Mouse (Mus musculus): Measurements from ENCODE around the gene Fam129b. TPM values are rescaled to one million over a fixed set of nuclear protein-coding genes. Genes with fewer than 3 reads are reported as not detected.
A peak's percentile ranks its signal among the peaks of the same experiment; 100 is the strongest.

The Fam129b gene
- total and polyA plus RNA-seq, 3 experiments = 0.26 to 0.55 (median 0.50) TPM

DNA sequence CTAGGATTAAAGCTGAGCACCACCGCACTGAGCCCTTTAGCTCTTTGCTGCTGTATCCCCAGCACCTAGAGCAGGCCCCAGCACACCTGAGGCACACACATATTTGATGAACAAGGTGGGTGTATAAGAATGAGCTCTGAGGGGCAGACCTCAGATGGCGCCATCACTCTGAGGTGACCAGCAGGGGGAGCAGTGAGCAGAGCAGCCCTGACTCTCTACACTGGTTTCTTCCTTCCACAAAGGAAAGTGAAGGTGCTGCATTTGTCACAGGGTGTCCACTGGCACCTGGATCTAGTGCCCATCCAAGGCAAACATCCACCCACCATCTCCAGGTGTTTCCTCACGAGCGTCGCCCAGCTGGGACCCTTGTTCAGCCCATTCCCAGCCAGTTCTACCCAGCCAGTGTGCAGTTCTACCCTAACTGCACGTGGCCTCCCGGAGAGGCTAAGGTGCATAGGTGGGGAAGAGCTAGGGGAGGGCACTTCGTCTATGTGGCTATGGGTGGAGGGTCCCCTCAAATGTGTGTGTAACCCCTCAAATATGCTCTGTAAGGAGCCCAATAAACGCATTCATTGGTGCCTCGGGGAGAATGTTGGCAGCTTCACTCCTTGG lies 16.8 kb upstream of the Fam129b start:
- Histone ChIP-seq H3K9me3 (replicated peaks; ENCODE audit: low read length) (no peaks in the 10 kb centered on the region), H3K27ac (ENCODE audit: insufficient read depth, low read depth) (no peak overlapping the region), H3K4me3 (replicated peaks in 1 of 3; ENCODE audit: low read depth in 2 of 3, low read length in 2 of 3, poor library complexity in 1 of 3) (no peak overlapping the region), H3K9ac (ENCODE audit: insufficient read depth, low read depth) (no peak overlapping the region), H3K79me2 (replicated peaks; ENCODE audit: control insufficient read depth, extremely low read depth, insufficient read depth, poor library complexity, severe bottlenecking) (no peaks in the 10 kb centered on the region), H3K4me1 (ENCODE audit: control insufficient read depth in 1 of 2, insufficient read depth in 2 of 2) (peaks cover 3% of the 10 kb centered on the region in 2 experiments; a peak in 3 of 4 replicates), H3K27me3 (replicated peaks) (no peaks in the 10 kb centered on the region), H3K4me2 (ENCODE audit: insufficient read depth, low read depth, poor library complexity, severe bottlenecking) (no peak overlapping the region), H3K36me3 (replicated peaks in 1 of 2; ENCODE audit: control insufficient read depth in 1 of 2, insufficient read depth in 1 of 2, low read length in 1 of 2) (no peaks in the 10 kb centered on the region)
- TF ChIP-seq E2F4 (IDR thresholded peaks at IDR 0.05; ENCODE audit: insufficient replicate concordance, low read depth, low read length) (peak; percentile 73; the same call in 1 of the 2 replicates), TCF12 (IDR thresholded peaks at IDR 0.05; ENCODE audit: low read depth, low read length) (no peak), PAX5 (IDR thresholded peaks at IDR 0.05; ENCODE audit: low read length) (no peak), ZC3H11A (IDR thresholded peaks at IDR 0.05; ENCODE audit: low read depth, low read length) (no peak), SMC3 (IDR thresholded peaks at IDR 0.05; ENCODE audit: low read depth, low read length) (peak; percentile 39), ELF1 (IDR thresholded peaks at IDR 0.05; ENCODE audit: low read depth, low read length) (no peak), USF1 (IDR thresholded peaks at IDR 0.05; ENCODE audit: low read depth, low read length) (no peak), CTCF (conservative IDR thresholded peaks at IDR 0.05 in 1 of 2, IDR thresholded peaks at IDR 0.05 in 1 of 2; ENCODE audit: low read depth in 2 of 2, low read length in 2 of 2) (peak; percentile 77 to 80), RAD21 (IDR thresholded peaks at IDR 0.05; ENCODE audit: low read depth, low read length) (peak; percentile 6)
- DNase-seq (ENCODE audit: extremely low read depth) = peak; percentile 63
- in situ Hi-C loops (cut with MboI; ENCODE audit: low pct_ligation_motif_present, low pct_unique_long_range_greater_than_20kb, low sequenced_read_pairs) (no loop called here), dilution Hi-C loops (cut with MboI; ENCODE audit: extremely low pct_ligation_motif_present, extremely low pct_unique_long_range_greater_than_20kb, low sequenced_read_pairs) (no loop called here)

- no peaks in the 10 kb centered on the region for H3K9me3 ChIP-seq (replicated peaks; ENCODE audit: low read length)
- dilution Hi-C loops (cut with MboI; ENCODE audit: extremely low pct_ligation_motif_present, extremely low pct_unique_long_range_greater_than_20kb, low sequenced_read_pairs) = no loop called here
- H3K9ac ChIP-seq (ENCODE audit: insufficient read depth, low read depth) = no peak overlapping the region
- H3K27ac ChIP-seq (ENCODE audit: insufficient read depth, low read depth) = no peak overlapping the region
- H3K4me3 ChIP-seq (replicated peaks in 1 of 3; ENCODE audit: low read depth in 2 of 3, low read length in 2 of 3, poor library complexity in 1 of 3) = no peak overlapping the region
- in situ Hi-C loops (cut with MboI; ENCODE audit: low pct_ligation_motif_present, low pct_unique_long_range_greater_than_20kb, low sequenced_read_pairs) = no loop called here
- H3K4me1 ChIP-seq (ENCODE audit: control insufficient read depth in 1 of 2, insufficient read depth in 2 of 2) = peaks cover 3% of the 10 kb centered on the region in 2 experiments; a peak in 3 of 4 replicates
- no peak for DNase-seq (ENCODE audit: extremely low read depth)
- no peaks in the 10 kb centered on the region for H3K79me2 ChIP-seq (replicated peaks; ENCODE audit: control insufficient read depth, extremely low read depth, insufficient read depth, poor library complexity, severe bottlenecking)
- no peak overlapping the region for H3K4me2 ChIP-seq (ENCODE audit: insufficient read depth, low read depth, poor library complexity, severe bottlenecking)
- H3K27me3 ChIP-seq (replicated peaks) = no peaks in the 10 kb centered on the region
- no peaks in the 10 kb centered on the region for H3K36me3 ChIP-seq (replicated peaks in 1 of 2; ENCODE audit: control insufficient read depth in 1 of 2, insufficient read depth in 1 of 2, low read length in 1 of 2)
- no peak for TF ChIP-seq E2F4 (IDR thresholded peaks at IDR 0.05; ENCODE audit: insufficient replicate concordance, low read depth, low read length)
- TF ChIP-seq MYC (IDR thresholded peaks at IDR 0.05; ENCODE audit: low read depth, low read length) = no peak
- no peak for TF ChIP-seq SMC3 (IDR thresholded peaks at IDR 0.05; ENCODE audit: low read depth, low read length)
These were observed 16.3 kb upstream of the Fam129b start for GRCm38 (mm10) chr2:32859622-32860012.

- TF ChIP-seq SIN3A (IDR thresholded peaks at IDR 0.05; ENCODE audit: low read length) (no peak), RCOR1 (conservative IDR thresholded peaks at IDR 0.05; ENCODE audit: low read depth, low read length) (no peak), SMC3 (IDR thresholded peaks at IDR 0.05; ENCODE audit: low read depth, low read length) (no peak)
- DNase-seq (ENCODE audit: extremely low read depth) = no peak
- dilution Hi-C loops (cut with MboI; ENCODE audit: extremely low pct_ligation_motif_present, extremely low pct_unique_long_range_greater_than_20kb, low sequenced_read_pairs) = no loop called here
- Histone ChIP-seq H3K4me2 (ENCODE audit: insufficient read depth, low read depth, poor library complexity, severe bottlenecking) (no peak overlapping the region), H3K79me2 (replicated peaks; ENCODE audit: control insufficient read depth, extremely low read depth, insufficient read depth, poor library complexity, severe bottlenecking) (no peaks in the 10 kb centered on the region), H3K4me3 (replicated peaks in 1 of 3; ENCODE audit: low read depth in 2 of 3, low read length in 2 of 3, poor library complexity in 1 of 3) (no peak overlapping the region), H3K27ac (ENCODE audit: insufficient read depth, low read depth) (no peak overlapping the region), H3K9me3 (replicated peaks; ENCODE audit: low read length) (no peaks in the 10 kb centered on the region), H3K36me3 (replicated peaks in 1 of 2; ENCODE audit: control insufficient read depth in 1 of 2, insufficient read depth in 1 of 2, low read length in 1 of 2) (no peaks in the 10 kb centered on the region), H3K27me3 (replicated peaks) (no peaks in the 10 kb centered on the region), H3K4me1 (ENCODE audit: control insufficient read depth in 1 of 2, insufficient read depth in 2 of 2) (peaks cover 3% of the 10 kb centered on the region in 2 experiments; a peak in 3 of 4 replicates), H3K9ac (ENCODE audit: insufficient read depth, low read depth) (no peak overlapping the region)
- in situ Hi-C loops (cut with MboI; ENCODE audit: low pct_ligation_motif_present, low pct_unique_long_range_greater_than_20kb, low sequenced_read_pairs) = no loop called here
These were observed 15.1 kb upstream of the Fam129b start for GRCm38 (mm10) chr2:32860799-32861198.
